ENCODE assay signal across 8 mouse cellular contexts in genomic region chr1:118981943-118982804, GRCm38 (mm10).
DNase-seq lines count a peak whose midpoint lies in the region; ATAC-seq and TF ChIP-seq lines count a peak whose summit lies in the region.

No protein-coding gene starts in this region.

- no peak for TF ChIP-seq CTCF in kidney, postnatal 0 days (IDR thresholded peaks at IDR 0.05; ENCODE audit: low read depth)

- DNase-seq in adrenal gland, adult 2 months, result peak; percentile 22
- no peak for DNase-seq in adrenal gland, postnatal 36 days
- peak; percentile 81 for DNase-seq in heart, embryonic 10.5 days (ENCODE audit: low spot score)
- peak; percentile 91 for DNase-seq in kidney, postnatal 0 days (ENCODE audit: low spot score)
- peak; percentile 35 to 40 for DNase-seq in lung, adult 18-20 months
- DNase-seq in ovary, adult 18-20 months (ENCODE audit: low spot score), result peak; percentile 34
- DNase-seq in c-Kit-positive CD71-positive TER-119-positive erythroid progenitor cells, embryonic 14.5 days (ENCODE audit: low spot score), result no peak

- peak; percentile 87 for ATAC-seq in embryonic facial prominence, embryonic 13.5 days (ENCODE audit: insufficient number of reproducible peaks, insufficient read depth, low FRiP score, low TSS enrichment, low read depth)
- peak; percentile 80 for ATAC-seq in kidney, postnatal 0 days (replicated peaks; ENCODE audit: low FRiP score, low read depth)

- 9% methylated on average over 16 of the region's 16 CpGs for WGBS in embryonic facial prominence, embryonic 13.5 days
- WGBS in heart, embryonic 10.5 days, result 40% methylated on average over 16 of the region's 16 CpGs
- WGBS in kidney, postnatal 0 days, result 15% methylated on average over 16 of the region's 16 CpGs

- H3K27me3 ChIP-seq in embryonic facial prominence, embryonic 13.5 days, result no peaks in the 10 kb centered on the region
- no peaks in the 10 kb centered on the region; the same call in 1 of the 2 replicates for H3K27me3 ChIP-seq in heart, embryonic 10.5 days (ENCODE audit: insufficient read depth, poor library complexity, severe bottlenecking)
- no peaks in the 10 kb centered on the region for H3K27me3 ChIP-seq in kidney, postnatal 0 days (ENCODE audit: insufficient read depth, low read length)

- no peaks in the 10 kb centered on the region for H3K9me3 ChIP-seq in embryonic facial prominence, embryonic 13.5 days
- no peaks in the 10 kb centered on the region for H3K9me3 ChIP-seq in heart, embryonic 10.5 days
- H3K9me3 ChIP-seq in kidney, postnatal 0 days (replicated peaks; ENCODE audit: low read length), result no peaks in the 10 kb centered on the region

- peaks cover 94% of the 10 kb centered on the region for H3K4me1 ChIP-seq in embryonic facial prominence, embryonic 13.5 days
- H3K4me1 ChIP-seq in heart, embryonic 10.5 days, result peaks cover 50% of the 10 kb centered on the region
- H3K4me1 ChIP-seq in kidney, postnatal 0 days (replicated peaks; ENCODE audit: insufficient read depth, low read length), result peaks cover 25% of the 10 kb centered on the region

- peak overlapping the region; percentile 54 for H3K9ac ChIP-seq in embryonic facial prominence, embryonic 13.5 days
- peak overlapping the region; percentile 27; the same call in 1 of the 2 replicates for H3K9ac ChIP-seq in kidney, postnatal 0 days (ENCODE audit: low read depth, low read length)

- peak overlapping the region; percentile 32 for H3K4me3 ChIP-seq in embryonic facial prominence, embryonic 13.5 days
- peak overlapping the region; percentile 25; the same call in 1 of the 2 replicates for H3K4me3 ChIP-seq in heart, embryonic 10.5 days
- H3K4me3 ChIP-seq in kidney, postnatal 0 days (replicated peaks; ENCODE audit: low read depth, low read length), result 0 out of 2 replicates have a peak overlapping the region, but pooled peaks have one; percentile 9

- peak overlapping the region; percentile 55 for H3K4me2 ChIP-seq in embryonic facial prominence, embryonic 13.5 days
- H3K4me2 ChIP-seq in kidney, postnatal 0 days (ENCODE audit: low read length), result peak overlapping the region; percentile 23

- peak overlapping the region; percentile 95 for H3K27ac ChIP-seq in embryonic facial prominence, embryonic 13.5 days
- peak overlapping the region; percentile 73 for H3K27ac ChIP-seq in heart, embryonic 10.5 days
- peak overlapping the region; percentile 74 for H3K27ac ChIP-seq in kidney, postnatal 0 days

- peaks cover 9% of the 10 kb centered on the region for H3K36me3 ChIP-seq in embryonic facial prominence, embryonic 13.5 days
- no peaks in the 10 kb centered on the region for H3K36me3 ChIP-seq in heart, embryonic 10.5 days
- H3K36me3 ChIP-seq in kidney, postnatal 0 days (ENCODE audit: insufficient read depth, low read length), result no peaks in the 10 kb centered on the region

Comparison
In these comparisons a context has a peak if more than half of its experiments do, and no peak if none do; other contexts are left out.
1. DNase-seq: peak in adrenal gland, adult 2 months (single experiment), heart, embryonic 10.5 days (single experiment), kidney, postnatal 0 days (single experiment), lung, adult 18-20 months (2 of 2) and ovary, adult 18-20 months (single experiment); none in adrenal gland, postnatal 36 days (0 of 2) and c-Kit-positive CD71-positive TER-119-positive erythroid progenitor cells, embryonic 14.5 days (single experiment).
2. Peak in every context shown above with its lines, with median percentiles within 50 percentile points of each other: H3K27ac ChIP-seq and H3K4me3 ChIP-seq.